Mouse (Mus musculus) liver, embryonic 13.5 days (tissue): ENCODE results near the gene Syce1. TPM values are rescaled to one million over a fixed set of nuclear protein-coding genes. Genes with fewer than 3 reads are reported as not detected.

ENCODE experiments used
- polyA plus RNA-seq: library from polyadenylated mRNA; unstranded; fragments of >200 nt; fragmentation: Nextera tagmentation; extraction: Ambion mirVana; gene quantifications from 2 replicates; pipeline ENCODE4 v1.2.1, GENCODE M21; 2015

Syce1 gene
- polyA plus RNA-seq, 1 experiment from 2014 or later = 0.20 TPM

Other genes starting within 250 kb of the Syce1 start
- not detected in 2 replicates for gene Olfr538, start 220.0 kb downstream of the Syce1 start, polyA plus RNA-seq
- gene Olfr46, start 186.6 kb downstream of the Syce1 start, polyA plus RNA-seq = not detected in 2 replicates
- not detected in 2 replicates for gene Olfr61, start 158.9 kb downstream of the Syce1 start, polyA plus RNA-seq
- not detected in 2 replicates for gene Olfr53, start 141.4 kb downstream of the Syce1 start, polyA plus RNA-seq
- not detected in 2 replicates for gene Olfr539, start 127.9 kb downstream of the Syce1 start, polyA plus RNA-seq
- not detected in 2 replicates for gene Olfr45, start 105.9 kb downstream of the Syce1 start, polyA plus RNA-seq
- gene Olfr541, start 90.6 kb downstream of the Syce1 start, polyA plus RNA-seq = not detected in 2 replicates
- gene Cyp2e1, start 24.1 kb downstream of the Syce1 start, polyA plus RNA-seq = 0.10 TPM in 1 of 2 replicates, not detected in the other
- gene Zfp941, start 34.3 kb upstream of the Syce1 start, polyA plus RNA-seq = 0.24 and 0.38 TPM in 2 replicates
- 9.7 and 10.9 TPM in 2 replicates for gene Urah, start 47.2 kb upstream of the Syce1 start, polyA plus RNA-seq
- gene Scgb1c1, start 57.7 kb upstream of the Syce1 start, polyA plus RNA-seq = not detected in 2 replicates
- gene Odf3, start 60.0 kb upstream of the Syce1 start, polyA plus RNA-seq = not detected in 2 replicates
- not detected in 2 replicates for gene Gm45785, start 68.5 kb upstream of the Syce1 start, polyA plus RNA-seq
- 25.0 and 25.1 TPM in 2 replicates for gene Ric8a, start 69.1 kb upstream of the Syce1 start, polyA plus RNA-seq
- gene Bet1l, start 69.7 kb upstream of the Syce1 start, polyA plus RNA-seq = 17.1 and 20.1 TPM in 2 replicates
- 187 and 202 TPM in 2 replicates for gene Psmd13, start 94.1 kb upstream of the Syce1 start, polyA plus RNA-seq
- gene Sirt3, start 94.5 kb upstream of the Syce1 start, polyA plus RNA-seq = 16.6 and 16.8 TPM in 2 replicates
- gene Cox8b, start 112.6 kb upstream of the Syce1 start, polyA plus RNA-seq = 0.33 and 1.3 TPM in 2 replicates
- 1.6 and 2.4 TPM in 2 replicates for gene Nlrp6, start 133.1 kb upstream of the Syce1 start, polyA plus RNA-seq
- 5.0 and 5.9 TPM in 2 replicates for gene Pgghg, start 153.5 kb upstream of the Syce1 start, polyA plus RNA-seq
- 0.35 and 0.61 TPM in 2 replicates for gene Ifitm5, start 162.4 kb upstream of the Syce1 start, polyA plus RNA-seq
- gene Gm45717, start 168.1 kb upstream of the Syce1 start, polyA plus RNA-seq = not detected in 2 replicates
- gene Ifitm2, start 168.1 kb upstream of the Syce1 start, polyA plus RNA-seq = 309 and 331 TPM in 2 replicates
- gene Ifitm1, start 179.4 kb upstream of the Syce1 start, polyA plus RNA-seq = 22.3 and 24.0 TPM in 2 replicates
- 53.9 and 61.7 TPM in 2 replicates for gene Ifitm3, start 222.9 kb upstream of the Syce1 start, polyA plus RNA-seq
- gene Ifitm6, start 230.1 kb upstream of the Syce1 start, polyA plus RNA-seq = 2.7 and 2.9 TPM in 2 replicates
- gene Gm17387, start 241.3 kb upstream of the Syce1 start, polyA plus RNA-seq = not detected in 2 replicates